Mouse (Mus musculus) splenic B cell, adult 2 months (primary cell): ENCODE measurements around the gene Fcer1g.

ENCODE experiments used
- DNase-seq: peaks from one replicate; pipeline ENCODE4 v3.0.0-alpha.2; 2011; ENCODE audit warnings: low read depth, low spot score
- H3K27me3 ChIP-seq: 2 replicates; pipeline ENCODE4 v1.6.1; 2012; ENCODE audit warnings: mild to moderate bottlenecking, low read length, moderate library complexity, mixed read lengths; ENCODE audit not compliant: control insufficient read depth, poor library complexity, insufficient read depth, severe bottlenecking
- H3K36me3 ChIP-seq: 2 replicates; pipeline ENCODE4 v1.6.1; 2012; ENCODE audit warnings: mild to moderate bottlenecking, low read length, moderate library complexity, mixed read lengths; ENCODE audit not compliant: control insufficient read depth, poor library complexity, insufficient read depth, severe bottlenecking

Fcer1g gene

DNA sequence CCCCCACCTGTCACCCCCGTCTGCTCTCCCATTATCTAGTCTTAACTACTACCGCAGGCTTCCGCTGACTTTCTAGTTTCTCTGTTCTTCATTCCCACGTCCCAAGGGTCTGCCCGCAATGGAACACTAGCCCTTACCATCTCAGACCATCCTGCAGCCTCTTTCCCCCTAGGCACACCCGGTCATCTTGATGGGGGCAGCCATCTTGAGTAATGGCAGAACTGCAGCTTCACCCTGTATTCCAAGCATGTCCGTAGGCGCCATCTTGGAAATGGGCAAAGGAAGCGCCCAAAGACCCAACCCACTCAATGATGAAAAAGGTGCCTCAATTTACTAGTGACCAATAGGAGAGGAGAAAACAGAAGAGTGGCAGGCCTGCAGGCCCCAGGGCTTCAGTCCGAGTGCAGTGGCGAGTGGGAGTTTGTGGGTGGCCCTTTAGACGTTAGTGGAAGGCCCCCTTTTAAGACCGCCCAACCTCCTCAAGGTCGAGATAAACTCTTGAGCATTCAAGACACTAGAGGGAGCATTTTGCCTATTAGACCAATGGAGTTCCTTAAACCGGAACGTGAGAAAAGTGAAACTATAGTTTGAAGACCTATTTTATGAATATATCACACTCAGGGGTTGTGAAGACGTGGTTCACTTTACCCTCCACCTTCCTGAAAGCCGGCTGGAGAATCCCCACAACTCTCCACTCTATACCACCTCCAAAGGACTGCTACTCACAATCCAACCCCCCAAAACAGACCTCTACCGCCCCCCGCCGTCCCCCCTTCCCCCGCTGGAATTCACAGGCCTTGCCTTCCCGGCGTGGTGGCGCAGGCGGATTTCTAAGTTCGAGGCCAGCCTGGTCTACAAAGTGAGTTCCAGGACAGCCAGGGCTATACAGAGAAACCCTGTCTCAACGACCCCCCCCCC, 11.7 kb downstream of the Fcer1g start, which contains the start of gene Tomm40l:
TSS of gene Tomm40l (minus strand) at position 277 of the 918 bp plus-strand sequence.
- H3K27me3 ChIP-seq = no peaks in the 10 kb centered on the region
- DNase-seq = peak; percentile 98
- peaks cover 1% of the 10 kb centered on the region for H3K36me3 ChIP-seq

DNA sequence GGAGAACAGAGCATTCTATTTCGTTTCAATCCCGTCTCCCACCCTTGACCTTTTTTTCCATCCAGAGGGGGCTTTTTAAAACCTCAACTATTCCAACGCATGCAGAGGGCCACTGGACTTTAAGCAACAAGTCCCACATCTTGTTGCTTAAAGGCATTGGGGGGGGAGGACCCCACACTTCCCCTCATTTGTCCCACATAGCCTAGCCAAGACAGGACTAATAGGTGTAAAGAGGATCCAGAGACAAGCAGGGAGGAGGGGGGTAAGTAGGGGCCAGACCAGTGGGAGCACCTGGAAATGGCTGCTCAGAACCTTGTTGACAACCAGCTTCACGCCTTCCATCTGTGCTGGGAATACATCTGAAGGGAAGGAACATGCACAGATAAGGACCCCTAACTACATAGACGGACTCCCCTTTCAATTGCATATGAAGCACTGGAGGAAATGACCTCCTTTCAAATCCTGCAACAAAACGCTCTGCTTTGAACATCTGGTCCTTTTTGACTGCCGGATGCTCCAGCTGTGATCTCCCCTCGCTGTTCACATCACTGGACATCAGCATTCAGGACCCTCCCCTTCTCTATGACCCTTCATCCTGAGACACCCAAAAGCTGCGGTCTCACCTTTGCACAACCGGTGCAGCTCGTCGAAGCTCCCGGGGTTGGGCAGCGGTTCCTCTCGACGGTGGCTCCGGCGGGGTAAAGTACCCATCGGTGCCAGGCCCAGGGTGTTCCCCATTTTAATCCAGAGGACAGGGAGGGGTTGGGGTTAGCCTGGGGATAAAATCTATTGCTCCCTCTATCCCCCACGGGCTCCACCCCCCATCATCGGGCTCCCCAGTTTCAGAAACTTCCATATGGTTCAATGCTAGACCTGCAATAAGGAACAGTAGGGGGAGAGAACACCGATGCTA, 12.6 kb downstream of the Fcer1g start:
- H3K27me3 ChIP-seq = no peaks in the 10 kb centered on the region
- no peak for DNase-seq

DNA sequence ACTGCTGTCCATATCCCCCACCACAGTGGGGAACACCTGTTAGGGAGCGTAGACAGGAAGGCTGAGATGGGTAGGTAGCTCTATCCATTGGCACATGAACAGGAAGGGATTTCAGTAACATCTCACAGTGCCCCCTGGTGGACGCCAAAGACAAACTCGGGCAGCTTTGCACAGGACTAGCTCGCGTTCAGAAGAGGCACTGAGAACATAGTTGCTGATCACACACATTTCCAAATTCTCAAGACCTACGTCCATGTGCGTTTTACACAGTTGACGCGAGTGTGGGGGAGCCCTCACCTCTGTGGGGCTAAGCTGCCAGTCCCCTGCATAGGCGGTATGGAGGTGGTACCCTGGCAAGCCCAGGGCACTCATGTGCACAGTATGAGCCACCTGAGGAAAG, 13.3 kb downstream of the Fcer1g start:
- H3K27me3 ChIP-seq = no peaks in the 10 kb centered on the region
- peak; percentile 86 for DNase-seq
- peaks cover 1% of the 10 kb centered on the region for H3K36me3 ChIP-seq

More for the DNA sequence above, 12.6 kb downstream of the Fcer1g start:
- peaks cover 1% of the 10 kb centered on the region for H3K36me3 ChIP-seq

DNA sequence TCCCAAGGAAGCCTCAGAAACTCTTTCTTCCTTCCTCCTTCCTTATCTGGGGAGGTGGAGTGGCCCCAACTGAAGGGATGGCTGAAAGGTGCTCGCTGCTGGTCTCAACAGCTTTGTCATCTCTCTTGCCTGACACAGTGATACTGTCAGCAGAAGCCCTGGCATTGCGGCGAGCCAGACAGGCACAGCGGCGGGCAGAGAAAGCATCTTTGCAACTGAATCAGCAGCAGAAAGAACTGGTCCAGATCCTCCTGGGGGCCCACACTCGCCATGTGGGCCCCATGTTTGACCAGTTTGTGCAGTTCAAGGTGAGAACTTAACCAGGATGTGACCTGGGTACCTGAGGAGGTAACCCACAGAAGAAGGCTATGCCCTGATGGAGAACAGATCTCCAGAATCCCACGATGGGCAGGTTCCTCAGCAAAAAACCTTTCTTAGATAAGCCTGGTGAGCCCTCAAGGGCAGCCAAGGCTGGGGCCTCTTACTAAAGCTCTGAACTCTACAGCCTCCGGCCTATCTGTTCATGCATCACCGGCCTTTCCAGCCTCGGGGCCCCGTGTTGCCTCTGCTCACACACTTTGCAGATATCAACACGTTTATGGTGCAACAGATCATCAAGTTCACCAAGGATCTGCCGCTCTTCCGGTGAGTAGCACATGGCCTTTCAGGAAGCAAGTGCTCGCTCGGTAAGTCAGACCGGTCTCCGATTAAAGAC, 17.8 kb downstream of the Fcer1g start:
- no peak for DNase-seq
- no peaks in the 10 kb centered on the region for H3K27me3 ChIP-seq
- peaks cover 1% of the 10 kb centered on the region for H3K36me3 ChIP-seq

DNA sequence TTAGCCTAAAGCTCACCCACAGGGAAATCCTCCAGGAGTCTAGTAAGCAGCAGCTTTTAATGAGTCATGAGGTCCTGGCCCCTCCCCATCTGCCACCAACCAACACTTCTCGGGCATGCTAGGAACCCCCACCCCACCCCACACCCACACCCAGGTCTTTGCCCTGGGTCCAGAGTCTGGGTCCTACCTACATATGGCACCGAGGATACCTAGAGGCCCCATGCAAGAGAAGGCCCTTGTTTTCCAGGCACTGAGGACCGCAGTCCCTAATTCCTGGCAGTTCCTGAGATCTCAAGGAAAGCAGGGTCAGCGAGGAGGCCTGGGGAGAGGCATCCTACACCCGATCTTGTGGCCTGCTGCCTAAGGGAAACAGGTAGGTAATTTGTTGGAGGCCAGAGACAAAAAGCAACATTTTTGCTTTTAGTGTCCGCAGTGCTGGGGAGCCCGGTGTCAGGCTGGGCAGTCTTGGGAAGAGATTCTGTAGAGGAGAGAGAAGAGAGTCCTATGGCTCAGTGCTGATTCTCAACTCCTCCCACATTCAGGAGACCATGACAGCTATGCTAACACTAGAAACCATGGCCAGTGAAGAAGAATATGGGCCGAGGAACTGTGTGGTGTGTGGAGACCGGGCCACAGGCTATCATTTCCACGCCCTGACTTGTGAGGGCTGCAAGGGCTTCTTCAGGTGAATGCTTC, 20.2 kb downstream of the Fcer1g start, which contains the start of gene Nr1i3:
TSS of gene Nr1i3 (plus strand) at position 170 of the 696 bp plus-strand sequence.
- DNase-seq = no peak
- Histone ChIP-seq H3K36me3 (no peaks in the 10 kb centered on the region), H3K27me3 (no peaks in the 10 kb centered on the region)

DNA sequence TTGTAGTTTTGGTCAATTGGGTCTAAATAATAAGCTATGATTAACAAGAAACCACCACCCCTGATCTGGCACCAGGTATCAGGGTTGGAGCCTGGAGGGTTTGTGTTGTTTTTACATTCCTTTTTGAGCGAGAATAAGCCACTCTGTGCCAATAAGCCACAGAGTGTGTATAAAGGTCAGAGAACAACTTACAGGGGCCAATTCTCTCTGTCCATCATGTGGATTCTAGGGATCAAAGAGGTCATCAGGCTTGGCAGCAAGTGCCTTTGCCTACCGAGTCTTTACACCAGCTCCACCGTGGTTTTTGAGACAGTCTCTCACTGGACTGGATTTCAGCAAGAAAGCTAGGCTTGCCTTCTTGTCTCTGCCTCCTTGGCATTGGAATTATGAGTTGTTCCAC, 21.3 kb downstream of the Fcer1g start:
- no peaks in the 10 kb centered on the region for H3K27me3 ChIP-seq

DNA sequence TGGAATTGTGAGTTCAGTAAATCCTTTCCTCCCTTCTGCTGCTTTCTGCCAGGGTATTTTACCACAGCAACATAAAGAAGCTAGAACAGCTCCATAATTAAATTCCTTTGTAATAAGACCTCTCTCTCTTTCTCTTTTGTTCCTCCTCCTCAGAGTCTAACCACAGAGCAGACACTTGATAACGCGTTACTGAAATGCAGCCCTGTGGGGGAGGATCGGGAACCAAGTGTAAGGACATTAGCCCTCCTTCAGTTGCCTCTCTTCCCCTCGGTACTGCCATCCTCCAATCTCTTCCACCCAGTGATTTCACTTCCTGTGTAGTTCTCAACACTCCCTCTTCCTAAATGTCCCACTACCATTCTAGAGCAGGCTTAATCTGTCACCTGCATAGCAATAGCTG, 24.8 kb downstream of the Fcer1g start:
- no peaks in the 10 kb centered on the region for H3K36me3 ChIP-seq
- no peaks in the 10 kb centered on the region for H3K27me3 ChIP-seq
- no peak for DNase-seq

More for the DNA sequence above, 21.3 kb downstream of the Fcer1g start:
- no peaks in the 10 kb centered on the region for H3K36me3 ChIP-seq
- no peak for DNase-seq

DNA sequence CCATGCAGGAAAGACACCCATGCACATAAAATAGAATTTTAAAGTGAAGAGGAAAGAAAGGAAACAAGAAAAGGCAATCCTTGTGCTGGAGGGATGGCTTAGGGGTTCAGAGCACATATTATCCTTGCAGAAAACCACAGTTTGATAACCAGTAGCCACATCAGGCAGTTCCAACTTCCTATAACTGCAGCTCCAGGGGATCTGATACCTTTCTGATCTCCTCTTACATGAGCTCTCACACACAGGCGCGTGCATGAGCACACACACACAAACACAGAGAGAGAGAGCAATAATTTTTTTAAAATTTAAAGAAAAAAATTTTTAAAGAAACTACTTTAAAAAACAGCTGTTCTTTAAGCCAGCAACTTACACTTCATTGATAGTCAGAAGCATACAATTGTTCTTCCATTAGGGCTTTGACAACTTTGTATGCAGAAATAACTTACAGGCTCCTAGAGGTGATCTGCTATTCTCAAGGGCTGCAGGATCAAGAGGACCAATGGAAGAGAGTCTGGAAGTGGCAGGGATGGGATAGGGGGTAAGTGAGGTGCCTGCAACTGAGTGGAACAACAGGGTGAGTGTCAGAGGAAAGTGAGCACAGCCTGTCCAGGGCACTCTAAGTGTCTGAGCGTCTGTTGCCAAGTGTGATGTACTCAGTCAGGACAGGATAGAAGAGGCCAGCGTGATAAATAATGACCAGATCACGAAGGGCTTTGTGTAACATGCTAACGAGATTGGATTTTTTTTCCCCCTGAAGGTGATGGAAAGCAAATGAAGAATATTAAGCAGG, 28.3 kb downstream of the Fcer1g start:
- no peak for DNase-seq
- Histone ChIP-seq H3K36me3 (no peaks in the 10 kb centered on the region), H3K27me3 (no peaks in the 10 kb centered on the region)

DNA sequence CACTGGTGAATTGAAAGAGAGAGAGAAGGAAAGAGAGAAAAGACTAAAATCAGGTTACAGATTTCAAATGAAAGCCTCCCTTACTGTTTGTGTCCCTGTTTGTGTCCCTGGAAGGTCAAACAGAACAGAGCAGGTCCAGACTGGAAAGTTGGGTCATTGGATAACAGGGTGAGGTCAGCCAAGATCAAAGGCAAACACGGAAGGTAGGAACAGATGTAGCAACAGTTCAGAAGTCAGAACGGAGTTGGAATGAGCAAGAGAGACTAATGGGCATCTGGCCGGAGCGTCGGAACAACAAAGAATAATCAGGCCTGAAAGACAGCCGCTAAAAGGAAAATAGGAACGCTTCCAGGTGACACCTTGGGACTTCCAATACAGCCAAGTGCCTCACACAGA, 29.9 kb downstream of the Fcer1g start:
- no peak for DNase-seq
- Histone ChIP-seq H3K36me3 (no peaks in the 10 kb centered on the region), H3K27me3 (no peaks in the 10 kb centered on the region)

DNA sequence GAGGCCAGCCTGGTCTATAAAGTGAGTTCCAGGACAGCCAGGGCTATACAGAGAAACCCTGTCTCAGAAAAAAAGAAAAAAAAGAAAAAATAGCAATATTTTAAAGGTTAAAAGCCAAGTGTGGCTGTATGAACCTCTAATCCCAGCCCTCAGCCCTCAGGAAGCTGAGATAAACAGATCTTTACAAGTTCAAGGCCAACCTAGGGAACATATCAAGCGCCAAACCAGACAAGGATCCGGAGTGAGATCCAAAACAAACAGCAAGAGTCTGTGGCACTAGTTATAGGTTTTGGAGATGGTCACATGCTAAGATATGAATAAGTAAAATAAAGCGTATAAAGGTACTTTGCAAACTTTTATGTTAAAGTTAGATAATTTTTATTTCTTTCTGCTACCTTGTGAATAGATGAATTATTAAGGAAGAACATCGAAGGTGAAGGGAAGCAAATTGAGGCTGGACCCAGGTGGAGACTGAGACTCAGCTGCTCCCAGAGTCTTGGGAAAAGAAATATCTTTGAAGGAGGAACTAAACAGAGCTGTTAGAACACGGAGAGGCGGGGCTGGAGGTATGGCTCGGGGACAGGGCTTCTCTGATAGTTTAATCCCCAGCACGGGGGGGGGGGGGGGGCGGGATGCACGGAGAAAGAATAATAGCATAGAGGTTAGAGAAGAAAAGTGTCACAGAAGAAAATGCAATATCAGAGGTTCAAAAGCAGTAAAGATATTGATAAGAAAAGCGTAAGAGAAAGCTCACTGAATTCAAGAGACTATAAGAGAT, 30.5 kb downstream of the Fcer1g start:
- Histone ChIP-seq H3K27me3 (no peaks in the 10 kb centered on the region), H3K36me3 (no peaks in the 10 kb centered on the region)
- DNase-seq = no peak

DNA sequence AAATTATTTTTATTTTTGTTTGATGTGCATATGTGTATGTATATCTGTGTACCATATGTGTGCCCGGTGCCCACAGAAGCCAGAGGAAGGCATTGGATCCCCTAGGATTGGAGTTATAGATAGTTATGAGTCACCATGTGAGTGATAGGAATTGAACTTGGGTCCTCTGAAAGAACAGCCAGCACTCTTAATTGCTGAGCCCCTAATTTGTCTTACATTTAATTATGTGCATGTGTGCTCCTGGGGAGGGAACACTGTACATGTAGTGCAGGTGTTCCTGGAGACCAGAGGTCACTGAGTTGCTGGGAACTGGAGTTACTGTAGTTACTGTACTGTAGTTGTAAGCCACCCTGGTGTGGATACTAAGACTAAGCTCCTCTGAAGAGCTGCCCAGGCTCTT, 33.4 kb downstream of the Fcer1g start:
- no peak for DNase-seq
- H3K27me3 ChIP-seq = no peaks in the 10 kb centered on the region
- H3K36me3 ChIP-seq = no peaks in the 10 kb centered on the region

DNA sequence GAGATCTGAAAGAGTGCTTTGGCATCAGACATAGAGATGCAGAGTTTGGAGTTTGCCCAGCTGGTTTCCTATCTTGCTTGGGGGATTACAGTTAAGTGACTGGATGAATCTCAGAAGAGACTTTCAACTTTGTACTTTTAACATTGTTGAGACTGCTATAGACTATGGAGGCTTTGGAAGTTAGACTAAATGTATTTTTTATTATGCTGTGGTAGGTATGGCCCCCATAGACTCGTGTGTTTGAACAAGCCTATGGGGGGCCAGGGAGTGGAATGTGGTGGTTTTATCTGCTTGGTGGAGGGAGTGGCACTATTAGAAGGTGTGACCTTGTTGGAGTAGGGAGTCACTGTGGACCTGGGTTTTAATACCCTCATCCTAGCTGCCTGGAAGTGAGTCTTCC, 34.6 kb downstream of the Fcer1g start:
- H3K36me3 ChIP-seq = no peaks in the 10 kb centered on the region
- no peak for DNase-seq
- no peaks in the 10 kb centered on the region for H3K27me3 ChIP-seq

DNA sequence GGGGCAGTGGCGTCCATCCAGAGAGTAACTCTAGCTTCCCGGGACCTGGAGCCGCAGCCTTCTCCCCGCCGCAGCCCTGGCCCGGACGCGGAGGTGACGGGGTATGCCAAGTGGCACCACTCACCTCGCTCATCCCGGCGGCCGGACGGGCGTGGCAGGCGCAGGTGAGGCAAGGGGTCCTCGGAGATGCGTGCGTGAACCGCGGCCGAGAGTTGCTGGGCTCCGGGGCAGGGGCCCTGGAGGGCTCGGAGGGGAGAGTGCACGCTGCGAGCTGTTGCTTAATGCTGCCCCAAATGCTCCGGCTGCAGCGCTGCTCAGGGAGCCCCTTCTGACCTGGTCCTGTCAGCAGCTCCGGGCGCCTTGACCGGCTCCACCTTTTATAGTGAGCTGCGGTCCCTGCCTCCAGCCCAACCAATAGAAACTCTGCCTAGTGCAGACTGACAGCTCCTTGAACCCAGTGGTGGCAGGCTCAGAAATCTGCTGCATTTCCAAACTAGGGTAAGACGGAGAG, 38.2 kb downstream of the Fcer1g start, which contains the start of gene Pcp4l1:
TSS of gene Pcp4l1 (minus strand) at position 382 of the 511 bp plus-strand sequence.
- Histone ChIP-seq H3K36me3 (no peaks in the 10 kb centered on the region), H3K27me3 (no peaks in the 10 kb centered on the region)
- DNase-seq = peak; percentile 29
